Mouse (Mus musculus): ENCODE measurements around the gene Fam83b. TPM values are rescaled to one million over a fixed set of nuclear protein-coding genes. Genes with fewer than 3 reads are reported as not detected.

Fam83b gene
- total RNA-seq, 2 experiments from 2014 or later, result 0.24 to 0.32 TPM

- DNase-seq (ENCODE audit: extremely low spot score in 1 of 2, low spot score in 2 of 2), result no peak
These were observed 34.5 kb downstream of the Fam83b start for GRCm38 (mm10) chr9:76532403-76532802.

GRCm38 (mm10) chr9:76531368-76531767, 35.5 kb downstream of the Fam83b start:
- no peak for DNase-seq (ENCODE audit: extremely low spot score in 1 of 2, low spot score in 2 of 2)
- intact Hi-C loops (cut with DNase I), result no loop called here

More at GRCm38 (mm10) chr9:76532403-76532802, 34.5 kb downstream of the Fam83b start:
- intact Hi-C loops (cut with DNase I), result no loop called here

- intact Hi-C loops (cut with DNase I), result no loop called here
- no peak for DNase-seq (ENCODE audit: extremely low spot score in 1 of 2, low spot score in 2 of 2)
These were observed 41.3 kb downstream of the Fam83b start for GRCm38 (mm10) chr9:76525592-76525991.

- DNase-seq (ENCODE audit: extremely low spot score in 1 of 2, low spot score in 2 of 2), result no peak
- intact Hi-C loops (cut with DNase I), result no loop called here
These were observed 43.8 kb downstream of the Fam83b start for GRCm38 (mm10) chr9:76523075-76523474.

- intact Hi-C loops (cut with DNase I), result no loop called here
- DNase-seq (ENCODE audit: extremely low spot score in 1 of 2, low spot score in 2 of 2), result no peak
These were observed 45.3 kb downstream of the Fam83b start for GRCm38 (mm10) chr9:76521640-76522039.

- intact Hi-C loops (cut with DNase I), result no loop called here
- no peak for DNase-seq (ENCODE audit: extremely low spot score in 1 of 2, low spot score in 2 of 2)
These were observed 48.3 kb downstream of the Fam83b start for GRCm38 (mm10) chr9:76518665-76519064.

GRCm38 (mm10) chr9:76505650-76506049, 61.3 kb downstream of the Fam83b start:
- intact Hi-C loops (cut with DNase I), result no loop called here

GRCm38 (mm10) chr9:76489737-76490136, 77.2 kb downstream of the Fam83b start:
- no peak for DNase-seq (ENCODE audit: extremely low spot score in 1 of 2, low spot score in 2 of 2)
- intact Hi-C loops (cut with DNase I), result no loop called here

More at GRCm38 (mm10) chr9:76505650-76506049, 61.3 kb downstream of the Fam83b start:
- DNase-seq (ENCODE audit: extremely low spot score in 1 of 2, low spot score in 2 of 2), result no peak

- intact Hi-C loops (cut with DNase I), result no loop called here
These were observed 86.8 kb downstream of the Fam83b start for GRCm38 (mm10) chr9:76480088-76480487.

GRCm38 (mm10) chr9:76469500-76469899, 97.4 kb downstream of the Fam83b start:
- intact Hi-C loops (cut with DNase I), result no loop called here
- no peak for DNase-seq (ENCODE audit: extremely low spot score in 1 of 2, low spot score in 2 of 2)

More at GRCm38 (mm10) chr9:76480088-76480487, 86.8 kb downstream of the Fam83b start:
- no peak for DNase-seq (ENCODE audit: extremely low spot score in 1 of 2, low spot score in 2 of 2)

GRCm38 (mm10) chr9:76461547-76461946, 105.4 kb downstream of the Fam83b start:
- intact Hi-C loops (cut with DNase I), result no loop called here
- DNase-seq (ENCODE audit: extremely low spot score in 1 of 2, low spot score in 2 of 2), result no peak

GRCm38 (mm10) chr9:76455703-76456102, 111.2 kb downstream of the Fam83b start:
- DNase-seq (ENCODE audit: extremely low spot score in 1 of 2, low spot score in 2 of 2), result no peak
- intact Hi-C loops (cut with DNase I), result no loop called here

Other genes starting within 250 kb of the Fam83b start
- 1 to 10 TPM; 2.8 to 4.7 TPM for gene Hcrtr2, start 243.3 kb downstream of the Fam83b start, total RNA-seq (2021)

Measured in left cerebral cortex, postnatal 10 days (tissue).